Mouse (Mus musculus): ENCODE measurements around the gene Nup160. TPM values are rescaled to one million over a fixed set of nuclear protein-coding genes. Genes with fewer than 3 reads are reported as not detected.

Nup160 gene
- polyA plus RNA-seq, 1 experiment from 2014 or later = 63.9 TPM

DNA sequence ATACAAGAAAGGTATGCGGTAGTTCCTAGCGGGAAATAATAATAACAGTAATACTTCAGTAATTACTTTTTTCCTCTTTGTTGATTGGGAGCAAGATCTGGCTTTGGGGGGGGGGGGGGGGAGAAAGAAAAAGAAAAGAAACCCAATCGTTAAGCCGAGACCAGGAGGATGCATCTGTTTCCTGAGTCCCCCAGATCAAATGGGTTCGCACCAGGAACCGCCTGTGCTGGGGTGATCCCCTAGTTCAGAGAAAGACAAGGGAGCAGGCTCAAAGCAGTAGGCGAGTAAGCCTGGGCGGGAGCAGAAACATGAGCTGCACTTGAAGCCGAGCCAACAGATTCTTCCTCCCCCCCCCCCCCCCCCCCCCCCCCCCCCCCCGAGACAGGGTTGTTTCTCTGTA lies 24.9 kb upstream of the Nup160 start:
- ATAC-seq (ENCODE audit: insufficient read depth) = peak; percentile 44; the same call in 1 of the 2 replicates
- peak; percentile 51 for DNase-seq
- Histone ChIP-seq H3K27me3 (ENCODE audit: insufficient read depth, low read length) (no peaks in the 10 kb centered on the region), H3K4me2 (no peak overlapping the region), H3K36me3 (ENCODE audit: insufficient read depth) (no peaks in the 10 kb centered on the region), H3K4me3 (ENCODE audit: low read depth, low read length) (no peak overlapping the region), H3K9ac (no peak overlapping the region), H3K9me3 (ENCODE audit: low read depth, low read length) (no peaks in the 10 kb centered on the region), H3K4me1 (ENCODE audit: insufficient read depth) (no peaks in the 10 kb centered on the region), H3K27ac (ENCODE audit: low read depth) (no peak overlapping the region)
- TF ChIP-seq CTCF (IDR thresholded peaks at IDR 0.05; ENCODE audit: low read depth) = no peak
- 65% methylated on average over 9 of the region's 10 CpGs for WGBS

- TF ChIP-seq CTCF (IDR thresholded peaks at IDR 0.05; ENCODE audit: low read depth) = no peak
- H3K27ac ChIP-seq (ENCODE audit: low read depth) = no peak overlapping the region
- no peak overlapping the region for H3K9ac ChIP-seq
- H3K4me1 ChIP-seq (ENCODE audit: insufficient read depth) = no peaks in the 10 kb centered on the region
- H3K36me3 ChIP-seq (ENCODE audit: insufficient read depth) = no peaks in the 10 kb centered on the region
- ATAC-seq (ENCODE audit: insufficient read depth) (no peak), DNase-seq (no peak)
- 54% methylated on average over 4 of the region's 4 CpGs for WGBS
- H3K9me3 ChIP-seq (ENCODE audit: low read depth, low read length) = no peaks in the 10 kb centered on the region
- H3K4me3 ChIP-seq (ENCODE audit: low read depth, low read length) = no peak overlapping the region
- no peak overlapping the region for H3K4me2 ChIP-seq
- H3K27me3 ChIP-seq (ENCODE audit: insufficient read depth, low read length) = no peaks in the 10 kb centered on the region
These were observed 24.0 kb upstream of the Nup160 start for GRCm38 (mm10) chr2:90652993-90653392.

DNA sequence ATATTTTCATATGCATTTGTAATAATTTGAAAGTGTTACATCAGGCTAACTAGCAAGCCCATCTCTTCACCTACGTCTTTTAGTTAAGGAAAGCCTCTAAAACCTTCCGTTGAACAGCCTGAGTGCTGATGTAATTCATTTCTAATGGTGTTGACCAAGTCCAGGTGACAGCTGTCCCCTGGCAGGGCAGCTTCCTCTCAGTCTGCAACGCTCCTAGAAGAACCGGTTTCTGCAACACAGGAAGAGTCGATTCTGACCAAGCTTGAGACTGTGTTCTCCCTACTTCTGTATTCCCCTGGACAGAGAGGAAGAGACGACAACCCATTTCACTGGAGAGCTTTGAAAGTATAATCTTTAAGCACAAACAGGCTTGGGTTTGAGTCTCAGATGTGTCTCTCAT lies 21.6 kb upstream of the Nup160 start:
- Histone ChIP-seq H3K9me3 (ENCODE audit: low read depth, low read length) (no peaks in the 10 kb centered on the region), H3K4me2 (no peak overlapping the region), H3K9ac (no peak overlapping the region), H3K27me3 (ENCODE audit: insufficient read depth, low read length) (no peaks in the 10 kb centered on the region), H3K4me3 (ENCODE audit: low read depth, low read length) (no peak overlapping the region), H3K36me3 (ENCODE audit: insufficient read depth) (no peaks in the 10 kb centered on the region), H3K27ac (ENCODE audit: low read depth) (no peak overlapping the region), H3K4me1 (ENCODE audit: insufficient read depth) (no peaks in the 10 kb centered on the region)
- DNase-seq (peak; percentile 32), ATAC-seq (ENCODE audit: insufficient read depth) (0 out of 2 replicates have a peak, but pooled peaks have one; percentile 38)
- 43% methylated on average over 6 of the region's 6 CpGs for WGBS
- no peak for TF ChIP-seq CTCF (IDR thresholded peaks at IDR 0.05; ENCODE audit: low read depth)

DNA sequence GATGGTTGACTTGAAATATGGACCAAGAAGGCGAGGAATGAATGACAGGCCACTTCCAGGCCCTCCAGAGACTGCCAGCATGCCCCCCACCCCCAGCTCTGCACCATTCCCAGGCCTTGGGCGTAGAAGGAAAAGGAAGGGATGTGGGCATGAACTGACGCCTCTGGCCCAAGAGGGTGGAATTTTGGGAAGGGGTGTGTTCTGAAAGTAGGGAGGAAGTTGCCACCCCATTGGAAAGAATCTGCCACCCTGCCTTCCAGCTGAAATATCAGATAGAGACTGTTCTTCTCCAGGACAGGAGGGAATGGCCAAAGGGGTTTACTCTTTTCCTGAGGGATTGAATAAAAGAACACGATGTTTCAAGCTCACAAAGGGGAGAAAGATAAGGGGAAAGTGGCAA lies 18.4 kb upstream of the Nup160 start:
- whole genome bisulfite sequencing = 58% methylated on average over 4 of the region's 4 CpGs
- no peak overlapping the region for H3K4me2 ChIP-seq
- H3K4me1 ChIP-seq (ENCODE audit: insufficient read depth) = no peaks in the 10 kb centered on the region
- H3K9me3 ChIP-seq (ENCODE audit: low read depth, low read length) = no peaks in the 10 kb centered on the region
- no peak for TF ChIP-seq CTCF (IDR thresholded peaks at IDR 0.05; ENCODE audit: low read depth)
- ATAC-seq (ENCODE audit: insufficient read depth) = no peak
- no peak for DNase-seq
- H3K9ac ChIP-seq = no peak overlapping the region
- no peaks in the 10 kb centered on the region for H3K36me3 ChIP-seq (ENCODE audit: insufficient read depth)
- no peak overlapping the region for H3K27ac ChIP-seq (ENCODE audit: low read depth)
- H3K4me3 ChIP-seq (ENCODE audit: low read depth, low read length) = no peak overlapping the region
- no peaks in the 10 kb centered on the region for H3K27me3 ChIP-seq (ENCODE audit: insufficient read depth, low read length)

DNA sequence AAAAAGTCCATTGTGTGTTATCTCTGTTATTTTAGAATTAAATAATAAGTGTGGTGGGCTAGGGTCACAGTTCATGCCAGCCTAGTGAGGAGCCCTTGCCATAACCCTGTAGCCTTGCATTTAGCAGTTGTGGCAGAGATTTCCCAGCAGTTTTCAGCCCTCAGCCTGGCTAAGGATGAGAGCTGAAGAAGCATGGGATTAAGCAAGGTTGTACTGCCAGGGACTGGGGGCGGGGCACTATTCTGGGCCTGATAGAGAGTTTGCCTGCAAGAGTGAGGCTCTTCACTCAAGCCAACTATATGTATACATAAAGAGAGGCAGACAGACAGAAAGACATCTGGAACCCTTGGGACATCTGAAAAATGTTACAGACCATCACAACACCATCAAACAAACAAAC lies 18.0 kb upstream of the Nup160 start:
- Histone ChIP-seq H3K27ac (ENCODE audit: low read depth) (no peak overlapping the region), H3K4me3 (ENCODE audit: low read depth, low read length) (no peak overlapping the region), H3K9ac (no peak overlapping the region), H3K36me3 (ENCODE audit: insufficient read depth) (no peaks in the 10 kb centered on the region), H3K27me3 (ENCODE audit: insufficient read depth, low read length) (no peaks in the 10 kb centered on the region), H3K9me3 (ENCODE audit: low read depth, low read length) (no peaks in the 10 kb centered on the region), H3K4me2 (no peak overlapping the region), H3K4me1 (ENCODE audit: insufficient read depth) (no peaks in the 10 kb centered on the region)
- no peak for TF ChIP-seq CTCF (IDR thresholded peaks at IDR 0.05; ENCODE audit: low read depth)
- ATAC-seq (ENCODE audit: insufficient read depth) (no peak), DNase-seq (no peak)
- WGBS = 80% methylated on average over 1 of the region's 1 CpGs

DNA sequence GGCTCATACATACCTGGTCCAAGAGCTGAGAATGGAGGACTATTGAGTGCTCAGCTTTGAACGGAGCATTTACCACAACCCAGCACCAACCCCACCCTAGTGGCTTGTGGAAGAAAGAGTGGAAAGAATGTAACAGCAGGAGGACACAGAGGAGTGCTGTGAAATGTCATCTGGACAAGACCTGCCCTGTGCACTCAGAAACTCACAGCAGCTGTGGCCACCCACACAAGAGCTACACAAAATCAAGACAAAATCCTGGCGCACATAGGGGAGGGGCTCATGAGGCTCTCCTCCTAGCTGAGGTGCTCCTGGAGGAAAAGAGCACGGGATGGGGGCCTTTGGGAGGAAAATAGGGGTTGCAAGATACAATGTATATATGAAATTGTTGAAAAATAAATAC lies 17.4 kb upstream of the Nup160 start:
- no peaks in the 10 kb centered on the region for H3K9me3 ChIP-seq (ENCODE audit: low read depth, low read length)
- H3K4me1 ChIP-seq (ENCODE audit: insufficient read depth) = no peaks in the 10 kb centered on the region
- H3K36me3 ChIP-seq (ENCODE audit: insufficient read depth) = no peaks in the 10 kb centered on the region
- no peak overlapping the region for H3K4me2 ChIP-seq
- no peak for TF ChIP-seq CTCF (IDR thresholded peaks at IDR 0.05; ENCODE audit: low read depth)
- DNase-seq = no peak
- H3K27ac ChIP-seq (ENCODE audit: low read depth) = no peak overlapping the region
- no peaks in the 10 kb centered on the region for H3K27me3 ChIP-seq (ENCODE audit: insufficient read depth, low read length)
- no peak overlapping the region for H3K9ac ChIP-seq
- H3K4me3 ChIP-seq (ENCODE audit: low read depth, low read length) = no peak overlapping the region
- WGBS = 76% methylated on average over 3 of the region's 3 CpGs
- no peak for ATAC-seq (ENCODE audit: insufficient read depth)

GRCm38 (mm10) chr2:90660947-90661346 lies 16.1 kb upstream of the Nup160 start:
- no peak overlapping the region for H3K4me3 ChIP-seq (ENCODE audit: low read depth, low read length)
- H3K9ac ChIP-seq = no peak overlapping the region
- no peak overlapping the region for H3K4me2 ChIP-seq
- H3K27ac ChIP-seq (ENCODE audit: low read depth) = no peak overlapping the region
- no peaks in the 10 kb centered on the region for H3K27me3 ChIP-seq (ENCODE audit: insufficient read depth, low read length)
- H3K4me1 ChIP-seq (ENCODE audit: insufficient read depth) = no peaks in the 10 kb centered on the region
- ATAC-seq (ENCODE audit: insufficient read depth) (no peak), DNase-seq (no peak)
- no peak for TF ChIP-seq CTCF (IDR thresholded peaks at IDR 0.05; ENCODE audit: low read depth)
- no peaks in the 10 kb centered on the region for H3K9me3 ChIP-seq (ENCODE audit: low read depth, low read length)
- H3K36me3 ChIP-seq (ENCODE audit: insufficient read depth) = no peaks in the 10 kb centered on the region
- 64% methylated on average over 1 of the region's 1 CpGs for WGBS

DNA sequence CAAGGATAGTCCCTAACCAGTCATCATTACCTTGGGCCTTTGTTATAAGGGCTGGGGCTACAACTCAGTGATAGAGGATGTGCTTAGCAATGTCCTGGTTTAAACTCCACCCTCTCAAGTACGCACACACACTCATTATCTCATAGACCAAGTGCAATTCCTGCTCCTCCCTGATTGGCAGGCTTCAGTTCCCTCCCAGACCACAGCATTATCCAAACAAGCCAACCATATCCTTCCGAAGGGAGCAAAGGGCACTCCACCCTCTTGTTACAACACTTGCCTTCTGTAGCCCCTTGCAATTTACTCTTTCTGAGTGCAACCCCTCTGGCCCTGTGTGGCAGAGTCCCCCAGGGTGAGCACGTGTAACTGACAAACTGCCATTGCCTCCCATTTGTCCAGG lies 15.6 kb upstream of the Nup160 start:
- Histone ChIP-seq H3K27ac (ENCODE audit: low read depth) (no peak overlapping the region), H3K4me1 (ENCODE audit: insufficient read depth) (no peaks in the 10 kb centered on the region), H3K9ac (no peak overlapping the region), H3K4me3 (ENCODE audit: low read depth, low read length) (no peak overlapping the region), H3K36me3 (ENCODE audit: insufficient read depth) (no peaks in the 10 kb centered on the region), H3K4me2 (no peak overlapping the region), H3K9me3 (ENCODE audit: low read depth, low read length) (no peaks in the 10 kb centered on the region), H3K27me3 (ENCODE audit: insufficient read depth, low read length) (no peaks in the 10 kb centered on the region)
- ATAC-seq (ENCODE audit: insufficient read depth) = peak; percentile 73
- WGBS = 29% methylated on average over 3 of the region's 3 CpGs
- TF ChIP-seq CTCF (IDR thresholded peaks at IDR 0.05; ENCODE audit: low read depth) = no peak
- no peak for DNase-seq
